Mouse (Mus musculus) stomach, embryonic 15.5 days (tissue): ENCODE data around the gene Cacna1f. TPM values are rescaled to one million over a fixed set of nuclear protein-coding genes. Genes with fewer than 3 reads are reported as not detected.
A peak's percentile ranks its signal among the peaks of the same experiment; 100 is the strongest.

Source experiments
- ATAC-seq: fragments of 200-750 bp; cut with Nextera tagmentation; 2 replicates; pipeline ENCODE4 v1.8.0; 2017; ENCODE audit warnings: low read depth, moderate number of reproducible peaks, moderate TSS enrichment; ENCODE audit not compliant: insufficient read depth, low FRiP score
- H3K27ac ChIP-seq: fragments of 300-500 bp; sonication (generic); 2 replicates; pipeline ENCODE4 v1.5.1; 2015; ENCODE audit warnings: mild to moderate bottlenecking, inconsistent platforms
- H3K27me3 ChIP-seq: fragments of 300-500 bp; sonication (generic); replicated peaks from 2 replicates; pipeline ENCODE4 v1.6.1; 2015; ENCODE audit warnings: inconsistent platforms
- H3K36me3 ChIP-seq: fragments of 300-500 bp; sonication (generic); 2 replicates; pipeline ENCODE4 v1.6.1; 2015; ENCODE audit warnings: inconsistent platforms
- H3K4me1 ChIP-seq: fragments of 300-500 bp; sonication (generic); 2 replicates; pipeline ENCODE4 v1.6.1; 2015; ENCODE audit warnings: inconsistent platforms
- H3K4me2 ChIP-seq: fragments of 300-500 bp; sonication (generic); 2 replicates; pipeline ENCODE4 v1.6.1; 2015; ENCODE audit warnings: mild to moderate bottlenecking, inconsistent platforms
- H3K4me3 ChIP-seq: fragments of 300-500 bp; sonication (generic); replicated peaks from 2 replicates; pipeline ENCODE4 v1.5.1; 2015; ENCODE audit warnings: inconsistent platforms
- H3K9ac ChIP-seq: fragments of 300-500 bp; sonication (generic); 2 replicates; pipeline ENCODE4 v1.6.1; 2015; ENCODE audit warnings: inconsistent platforms
- H3K9me3 ChIP-seq: fragments of 300-500 bp; sonication (generic); 2 replicates; pipeline ENCODE4 v1.6.1; 2016; ENCODE audit warnings: inconsistent platforms
- WGBS: fragments of 180-500 bp; shearing (Covaris S2); methylation state at CpG from one replicate; pipeline ENCODE4 v1.1.7; 2015; 5-methylcytosine and 5-hydroxymethylcytosine counted together
- polyA plus RNA-seq: library from polyadenylated mRNA; unstranded; fragments of >200 nt; fragmentation: Nextera tagmentation; extraction: Ambion mirVana; gene quantifications from 2 replicates; pipeline ENCODE4 v1.2.1, GENCODE M21; 2015

Gene Cacna1f
- polyA plus RNA-seq, 1 experiment from 2014 or later = not detected

DNA sequence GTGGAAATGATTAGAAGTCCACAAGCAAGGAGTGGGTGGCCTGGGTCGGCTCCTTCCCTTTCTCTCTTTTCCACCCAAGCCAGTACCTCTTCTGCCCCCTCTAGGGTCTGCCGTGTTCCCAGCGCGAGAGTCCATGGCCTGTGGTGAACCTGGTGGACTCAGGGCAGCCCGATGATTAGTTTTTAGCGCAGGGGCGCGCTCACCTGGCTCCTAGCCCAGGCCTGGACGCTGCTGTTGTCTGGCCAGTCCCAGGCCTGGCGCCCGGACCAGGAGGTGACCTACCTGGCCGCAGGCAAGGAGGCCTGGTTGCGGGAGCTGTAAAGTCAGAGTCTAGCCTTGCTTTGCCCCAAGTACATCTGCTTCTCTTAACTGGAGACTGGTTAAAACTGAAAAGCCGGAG lies 74.0 kb downstream of the Cacna1f start, which contains the start of gene Magix:
Gene Magix, minus strand, starts transcription at position 388 of the 400 bp plus-strand sequence.
- H3K9ac ChIP-seq = peak within 1 kb of the TSS; percentile 22; the same call in 1 of the 2 replicates
- peak within 1 kb of the TSS; percentile 28; the same call in 1 of the 2 replicates for H3K4me3 ChIP-seq
- no peaks in the 10 kb centered on the region for H3K9me3 ChIP-seq

More for the DNA sequence above, 74.0 kb downstream of the Cacna1f start, which contains the start of gene Magix:
- no peak within 1 kb of the TSS for H3K27ac ChIP-seq
- no peak for ATAC-seq
- no peaks in the 10 kb centered on the region for H3K4me1 ChIP-seq
- 61% methylated on average over 14 of the region's 14 CpGs for WGBS
- H3K36me3 ChIP-seq = no peaks in the 10 kb centered on the region
- H3K27me3 ChIP-seq = no peaks in the 10 kb centered on the region
- H3K4me2 ChIP-seq = peak within 1 kb of the TSS; percentile 57

Other genes starting within 250 kb of the Cacna1f start
- 0.82 and 0.84 TPM in 2 replicates for gene Usp27x, start 231.3 kb upstream of the Cacna1f start, polyA plus RNA-seq
- 0.04 and 0.12 TPM in 2 replicates for gene Foxp3, start 33.4 kb upstream of the Cacna1f start, polyA plus RNA-seq
- 1.6 and 2.0 TPM in 2 replicates for gene Ppp1r3f, start 32.8 kb upstream of the Cacna1f start, polyA plus RNA-seq
- gene Ccdc22, start 1.6 kb upstream of the Cacna1f start, polyA plus RNA-seq = 28.0 and 29.0 TPM in 2 replicates
- gene Syp, start 31.4 kb downstream of the Cacna1f start, polyA plus RNA-seq = 7.3 and 7.5 TPM in 2 replicates
- gene Prickle3, start 50.2 kb downstream of the Cacna1f start, polyA plus RNA-seq = 10.7 and 10.8 TPM in 2 replicates
- 223 and 255 TPM in 2 replicates for gene Plp2, start 64.3 kb downstream of the Cacna1f start, polyA plus RNA-seq
- gene Magix, start 74.2 kb downstream of the Cacna1f start, polyA plus RNA-seq = 0.54 and 0.74 TPM in 2 replicates
- gene Gpkow, start 90.0 kb downstream of the Cacna1f start, polyA plus RNA-seq = 33.0 and 34.9 TPM in 2 replicates
- 32.0 and 32.5 TPM in 2 replicates for gene Wdr45, start 107.2 kb downstream of the Cacna1f start, polyA plus RNA-seq
- gene Gm45208, start 115.2 kb downstream of the Cacna1f start, polyA plus RNA-seq = 1.5 TPM in 1 of 2 replicates, not detected in the other
- gene Praf2, start 121.4 kb downstream of the Cacna1f start, polyA plus RNA-seq = 58.3 and 60.9 TPM in 2 replicates
- gene Ccdc120, start 143.8 kb downstream of the Cacna1f start, polyA plus RNA-seq = 16.0 and 22.2 TPM in 2 replicates
- gene Tfe3, start 155.5 kb downstream of the Cacna1f start, polyA plus RNA-seq = 26.2 and 29.9 TPM in 2 replicates
- 38.9 and 42.4 TPM in 2 replicates for gene Gripap1, start 182.7 kb downstream of the Cacna1f start, polyA plus RNA-seq
- gene Kcnd1, start 215.2 kb downstream of the Cacna1f start, polyA plus RNA-seq = 1.4 and 1.5 TPM in 2 replicates
- gene Otud5, start 234.3 kb downstream of the Cacna1f start, polyA plus RNA-seq = 44.3 and 44.7 TPM in 2 replicates